Mouse (Mus musculus): ENCODE results near the gene Odf3l1. TPM values are rescaled to one million over a fixed set of nuclear protein-coding genes. Genes with fewer than 3 reads are reported as not detected.

The Odf3l1 gene
- polyA plus RNA-seq, 1 experiment from 2014 or later, result 0.17 TPM

DNA sequence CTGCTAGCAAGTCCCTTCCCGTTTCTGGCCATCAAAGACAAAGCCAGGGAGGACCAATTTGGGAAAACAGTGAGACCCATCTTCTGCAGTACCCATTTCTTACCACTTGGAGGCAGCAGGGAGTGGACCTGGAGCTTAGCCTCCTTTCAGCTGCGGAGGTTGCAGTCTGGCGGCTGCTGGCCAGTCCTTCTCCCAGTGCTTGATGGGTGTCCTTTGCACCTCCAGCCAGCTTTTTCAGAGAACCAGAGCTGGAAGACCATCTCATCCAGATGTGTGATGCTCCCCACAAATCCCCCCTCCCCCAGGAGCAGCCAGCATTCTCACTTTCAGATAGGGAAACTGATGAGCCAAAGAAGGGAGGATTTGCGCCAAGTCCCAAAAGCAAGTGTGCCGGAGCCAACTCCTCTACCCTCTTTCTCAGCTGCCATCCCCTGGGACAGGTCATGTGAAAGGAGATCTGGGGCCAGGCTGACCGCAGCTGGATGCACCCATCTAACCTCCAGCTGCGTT lies 20.7 kb downstream of the Odf3l1 start:
- Histone ChIP-seq H3K27me3 (peaks cover 15% of the 10 kb centered on the region), H3K36me3 (no peaks in the 10 kb centered on the region), H3K4me2 (0 out of 2 replicates have a peak overlapping the region, but pooled peaks have one; percentile 12), H3K9me3 (replicated peaks) (no peaks in the 10 kb centered on the region), H3K4me3 (replicated peaks) (no peak overlapping the region), H3K4me1 (peaks cover 54% of the 10 kb centered on the region), H3K9ac (no peak overlapping the region), H3K27ac (no peak overlapping the region)
- 0 out of 2 replicates have a peak, but pooled peaks have one; percentile 31 for ATAC-seq (replicated peaks; ENCODE audit: low FRiP score)
- 22% methylated on average over 7 of the region's 7 CpGs for WGBS

DNA sequence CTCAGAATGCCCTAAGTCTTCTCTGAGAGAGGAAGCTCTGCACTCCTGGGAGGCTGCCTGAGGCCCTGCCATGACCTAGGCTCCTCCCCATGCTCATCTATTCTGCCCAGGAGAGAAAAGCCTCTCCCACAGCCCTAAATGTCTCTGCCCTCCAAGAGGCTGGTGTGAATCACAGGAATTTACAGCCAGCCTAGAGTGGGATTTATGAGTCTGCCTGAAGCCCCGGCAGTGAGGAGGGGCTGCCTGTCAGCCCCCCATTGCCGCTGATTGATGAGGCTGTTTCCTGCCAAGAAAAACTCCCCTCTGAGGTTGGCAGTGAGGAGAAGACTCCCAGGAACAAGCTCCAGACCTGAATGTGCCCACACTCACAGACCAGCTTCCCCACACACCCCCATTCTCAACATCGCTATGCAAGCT lies 22.2 kb downstream of the Odf3l1 start:
- no peaks in the 10 kb centered on the region for H3K9me3 ChIP-seq (replicated peaks)
- 6% methylated on average over 3 of the region's 3 CpGs for WGBS

DNA sequence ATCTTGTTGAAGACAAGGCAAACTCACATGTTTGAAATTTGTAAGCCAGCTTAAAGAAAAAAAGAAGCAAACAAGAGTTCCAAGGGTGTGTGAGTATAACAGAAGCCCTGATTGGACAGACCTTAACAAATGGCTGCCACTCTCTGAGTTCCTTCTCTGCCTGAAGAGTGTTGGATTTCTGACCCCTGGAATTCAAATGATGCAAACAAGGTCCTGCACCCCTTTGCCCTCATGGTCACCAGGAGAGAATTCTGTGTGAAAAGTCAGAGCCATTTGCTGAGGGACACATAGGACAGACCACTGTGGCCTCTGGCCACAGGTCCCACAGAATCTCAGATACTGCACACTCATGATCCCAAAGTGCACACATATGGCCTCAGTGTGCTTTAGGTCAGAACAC lies 22.6 kb downstream of the Odf3l1 start:
- H3K4me3 ChIP-seq (replicated peaks), result no peak overlapping the region
- H3K4me1 ChIP-seq, result peaks cover 54% of the 10 kb centered on the region
- no peaks in the 10 kb centered on the region for H3K9me3 ChIP-seq (replicated peaks)
- no peak overlapping the region for H3K9ac ChIP-seq
- ATAC-seq (replicated peaks; ENCODE audit: low FRiP score), result no peak
- 0 out of 2 replicates have a peak overlapping the region, but pooled peaks have one; percentile 9 for H3K4me2 ChIP-seq
- H3K36me3 ChIP-seq, result no peaks in the 10 kb centered on the region
- H3K27me3 ChIP-seq, result peaks cover 17% of the 10 kb centered on the region
- peak overlapping the region; percentile 73 for H3K27ac ChIP-seq

More for the DNA sequence above, 22.2 kb downstream of the Odf3l1 start:
- Histone ChIP-seq H3K36me3 (no peaks in the 10 kb centered on the region), H3K27me3 (peaks cover 16% of the 10 kb centered on the region), H3K4me1 (peaks cover 54% of the 10 kb centered on the region), H3K27ac (peak overlapping the region; percentile 73), H3K4me3 (replicated peaks) (no peak overlapping the region), H3K4me2 (0 out of 2 replicates have a peak overlapping the region, but pooled peaks have one; percentile 9), H3K9ac (no peak overlapping the region)
- ATAC-seq (replicated peaks; ENCODE audit: low FRiP score), result peak; percentile 76

DNA sequence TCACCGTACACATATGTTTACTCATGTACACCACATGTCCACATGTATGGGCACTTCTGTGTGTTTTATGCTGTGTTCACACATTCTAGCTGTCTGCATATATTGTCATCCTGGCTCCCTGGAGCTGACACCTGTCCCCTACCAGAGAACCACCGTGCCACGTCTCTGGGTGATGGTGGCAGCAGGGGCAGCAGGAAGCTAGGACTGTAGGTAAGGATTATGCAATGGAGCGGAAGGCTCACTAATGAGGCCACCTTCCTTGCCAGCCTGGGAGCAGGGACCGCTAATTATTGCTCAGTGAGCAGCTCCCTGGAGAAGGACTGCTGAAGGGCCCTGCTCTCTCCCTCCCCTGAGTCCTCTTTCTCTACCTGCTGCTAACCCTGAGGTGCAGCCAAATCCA lies 23.8 kb downstream of the Odf3l1 start:
- peaks cover 54% of the 10 kb centered on the region for H3K4me1 ChIP-seq
- H3K27me3 ChIP-seq, result peaks cover 17% of the 10 kb centered on the region
- no peak overlapping the region for H3K4me2 ChIP-seq
- ATAC-seq (replicated peaks; ENCODE audit: low FRiP score), result no peak
- H3K9me3 ChIP-seq (replicated peaks), result no peaks in the 10 kb centered on the region
- no peak overlapping the region for H3K27ac ChIP-seq
- no peak overlapping the region for H3K9ac ChIP-seq
- WGBS, result 65% methylated on average over 5 of the region's 5 CpGs
- H3K36me3 ChIP-seq, result no peaks in the 10 kb centered on the region
- no peak overlapping the region for H3K4me3 ChIP-seq (replicated peaks)

DNA sequence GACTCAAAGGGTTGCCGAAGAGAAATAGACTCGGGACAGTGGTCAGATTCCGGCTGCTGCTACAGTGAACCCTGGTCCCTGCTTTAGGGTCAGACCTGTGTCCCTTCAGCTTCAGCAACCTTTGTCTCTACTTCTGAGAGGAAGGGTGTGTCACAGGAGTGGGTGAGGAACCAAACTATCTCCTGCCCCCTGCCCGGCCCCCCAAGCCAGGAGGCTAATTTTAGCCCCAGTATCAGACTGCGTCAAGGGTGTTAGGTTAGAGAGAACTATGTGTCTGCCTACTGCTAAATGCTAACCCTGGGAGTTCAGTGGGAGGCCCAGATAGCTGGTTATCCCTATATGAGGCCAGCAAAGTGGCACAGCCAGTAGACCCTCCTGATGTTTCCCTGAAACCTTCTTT lies 29.3 kb downstream of the Odf3l1 start:
- no peaks in the 10 kb centered on the region for H3K36me3 ChIP-seq
- H3K27ac ChIP-seq, result no peak overlapping the region
- 66% methylated on average over 5 of the region's 5 CpGs for WGBS
- H3K4me2 ChIP-seq, result no peak overlapping the region
- no peaks in the 10 kb centered on the region for H3K9me3 ChIP-seq (replicated peaks)
- H3K27me3 ChIP-seq, result peaks cover 11% of the 10 kb centered on the region
- no peak overlapping the region for H3K9ac ChIP-seq
- no peak overlapping the region for H3K4me3 ChIP-seq (replicated peaks)
- peaks cover 19% of the 10 kb centered on the region for H3K4me1 ChIP-seq
- ATAC-seq (replicated peaks; ENCODE audit: low FRiP score), result no peak

DNA sequence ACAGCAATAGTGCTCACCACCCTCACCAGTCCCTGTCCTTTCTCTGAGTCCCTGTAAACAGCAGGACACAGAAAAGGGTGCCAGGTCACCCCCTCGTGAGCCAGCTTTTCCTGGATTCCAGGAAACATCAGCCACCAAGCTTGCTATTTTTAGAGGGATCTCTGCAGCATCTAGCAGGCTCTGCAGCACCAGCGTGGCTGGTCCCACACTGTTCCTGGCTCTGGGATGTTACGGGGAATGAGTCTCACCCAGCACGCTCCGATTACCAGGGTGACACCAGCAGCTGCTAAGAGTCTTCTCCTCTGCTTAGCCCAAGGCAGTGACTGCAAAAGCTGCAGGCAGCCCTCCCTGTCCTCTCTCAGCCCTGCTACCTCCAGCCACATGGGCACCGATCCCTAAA lies 31.6 kb downstream of the Odf3l1 start:
- Histone ChIP-seq H3K36me3 (no peaks in the 10 kb centered on the region), H3K4me1 (peaks cover 17% of the 10 kb centered on the region; the same call in 1 of the 2 replicates), H3K4me3 (replicated peaks) (no peak overlapping the region), H3K9ac (no peak overlapping the region), H3K4me2 (no peak overlapping the region), H3K9me3 (replicated peaks) (no peaks in the 10 kb centered on the region), H3K27ac (no peak overlapping the region), H3K27me3 (peaks cover 16% of the 10 kb centered on the region; the same call in 1 of the 2 replicates)
- WGBS, result 17% methylated on average over 6 of the region's 6 CpGs
- 0 out of 2 replicates have a peak, but pooled peaks have one; percentile 2 for ATAC-seq (replicated peaks; ENCODE audit: low FRiP score)

DNA sequence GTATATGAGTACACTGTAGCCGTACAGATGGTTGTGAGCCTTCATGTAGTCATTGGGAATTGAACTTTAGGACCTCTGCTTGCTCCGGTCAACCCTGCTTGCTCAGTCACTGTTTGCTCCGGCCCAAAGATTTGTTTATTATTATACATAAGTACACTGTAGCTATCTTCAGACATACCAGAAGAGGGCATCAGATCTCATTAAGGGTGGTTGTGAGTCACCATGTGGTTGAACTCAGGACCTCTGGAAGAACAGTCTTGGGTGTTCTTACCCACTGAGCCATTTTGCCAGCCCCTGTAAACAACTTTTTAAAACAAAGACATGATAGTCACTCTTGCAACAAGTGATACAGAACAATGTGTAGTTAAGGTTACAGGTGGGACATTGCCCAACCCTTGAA lies 32.6 kb downstream of the Odf3l1 start:
- Histone ChIP-seq H3K4me3 (replicated peaks) (no peak overlapping the region), H3K27ac (no peak overlapping the region), H3K4me2 (no peak overlapping the region), H3K36me3 (no peaks in the 10 kb centered on the region), H3K4me1 (peaks cover 17% of the 10 kb centered on the region; the same call in 1 of the 2 replicates), H3K27me3 (peaks cover 17% of the 10 kb centered on the region; the same call in 1 of the 2 replicates), H3K9ac (no peak overlapping the region), H3K9me3 (replicated peaks) (no peaks in the 10 kb centered on the region)
- WGBS, result 82% methylated on average over 3 of the region's 3 CpGs
- ATAC-seq (replicated peaks; ENCODE audit: low FRiP score), result no peak

DNA sequence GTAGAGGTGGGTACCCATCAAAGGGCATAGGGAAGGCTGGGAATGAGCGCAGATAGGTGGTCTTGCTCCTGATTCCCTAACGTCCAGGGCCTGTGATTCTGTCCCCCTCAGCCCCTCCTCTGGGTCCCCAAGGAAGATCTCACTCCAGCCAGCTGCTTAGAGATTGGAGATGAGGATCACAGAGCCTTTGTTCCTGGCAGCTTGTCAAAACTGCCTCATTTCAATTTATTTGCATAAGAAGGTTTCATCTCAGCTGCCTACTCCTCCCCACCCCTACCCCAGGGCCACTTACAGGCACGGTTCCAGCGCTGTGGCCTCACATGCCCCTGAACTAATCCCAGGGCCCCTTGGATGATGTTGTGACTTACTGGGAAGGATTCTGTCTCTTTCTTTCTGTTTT lies 34.3 kb downstream of the Odf3l1 start:
- Histone ChIP-seq H3K9ac (no peak overlapping the region), H3K9me3 (replicated peaks) (no peaks in the 10 kb centered on the region), H3K27ac (no peak overlapping the region), H3K4me1 (peaks cover 25% of the 10 kb centered on the region), H3K27me3 (peaks cover 30% of the 10 kb centered on the region), H3K36me3 (no peaks in the 10 kb centered on the region), H3K4me2 (no peak overlapping the region), H3K4me3 (replicated peaks) (no peak overlapping the region)
- WGBS, result 39% methylated on average over 4 of the region's 4 CpGs
- ATAC-seq (replicated peaks; ENCODE audit: low FRiP score), result no peak

DNA sequence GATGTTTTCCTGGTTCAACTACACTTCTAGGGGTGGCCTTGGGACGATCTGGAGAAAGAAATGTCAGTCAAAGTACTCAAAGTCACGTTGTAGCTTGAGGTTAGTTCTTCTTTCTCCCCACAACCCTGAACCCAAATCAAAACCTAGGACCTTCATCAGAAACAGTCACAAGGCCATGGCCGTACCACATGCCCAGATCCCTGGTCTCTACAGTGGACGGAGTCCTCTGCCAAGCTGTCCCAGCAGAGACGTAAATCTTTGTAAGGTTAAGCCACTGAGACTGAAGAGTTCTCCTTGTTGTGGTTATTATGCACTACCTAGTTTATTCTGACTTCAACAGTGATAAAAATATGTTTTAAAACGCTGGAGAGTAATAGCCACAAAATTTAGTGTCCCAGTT lies 35.6 kb downstream of the Odf3l1 start:
- Histone ChIP-seq H3K27ac (no peak overlapping the region), H3K4me2 (no peak overlapping the region), H3K9ac (no peak overlapping the region), H3K4me3 (replicated peaks) (no peak overlapping the region), H3K4me1 (peaks cover 34% of the 10 kb centered on the region), H3K9me3 (replicated peaks) (no peaks in the 10 kb centered on the region), H3K27me3 (peaks cover 30% of the 10 kb centered on the region), H3K36me3 (no peaks in the 10 kb centered on the region)
- no peak for ATAC-seq (replicated peaks; ENCODE audit: low FRiP score)
- 75% methylated on average over 6 of the region's 6 CpGs for WGBS

DNA sequence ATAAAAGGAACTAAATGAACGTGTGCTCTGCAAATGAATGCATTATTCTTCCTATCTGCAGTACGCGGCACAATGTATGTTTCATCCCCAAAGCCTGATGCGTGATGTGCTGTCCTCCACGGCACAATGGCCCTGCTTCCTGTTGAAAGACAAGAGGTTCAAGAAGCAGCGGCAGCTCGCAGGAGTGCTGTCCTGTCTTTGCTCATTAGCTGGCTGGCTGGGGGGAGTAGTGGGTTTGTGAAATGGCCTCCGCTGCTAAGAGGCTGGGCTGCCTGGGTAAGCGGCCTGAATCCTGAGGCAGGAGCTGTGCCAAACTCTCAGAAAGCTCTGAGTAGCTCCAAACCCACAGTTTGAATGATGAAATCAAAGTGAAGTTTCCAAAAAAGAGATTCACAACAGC lies 36.3 kb downstream of the Odf3l1 start:
- H3K27me3 ChIP-seq, result peaks cover 30% of the 10 kb centered on the region
- WGBS, result 41% methylated on average over 9 of the region's 9 CpGs
- no peaks in the 10 kb centered on the region for H3K36me3 ChIP-seq
- no peak overlapping the region for H3K4me3 ChIP-seq (replicated peaks)
- no peak overlapping the region for H3K9ac ChIP-seq
- H3K4me2 ChIP-seq, result no peak overlapping the region
- no peaks in the 10 kb centered on the region for H3K9me3 ChIP-seq (replicated peaks)
- no peak for ATAC-seq (replicated peaks; ENCODE audit: low FRiP score)
- H3K27ac ChIP-seq, result no peak overlapping the region
- peaks cover 32% of the 10 kb centered on the region for H3K4me1 ChIP-seq

DNA sequence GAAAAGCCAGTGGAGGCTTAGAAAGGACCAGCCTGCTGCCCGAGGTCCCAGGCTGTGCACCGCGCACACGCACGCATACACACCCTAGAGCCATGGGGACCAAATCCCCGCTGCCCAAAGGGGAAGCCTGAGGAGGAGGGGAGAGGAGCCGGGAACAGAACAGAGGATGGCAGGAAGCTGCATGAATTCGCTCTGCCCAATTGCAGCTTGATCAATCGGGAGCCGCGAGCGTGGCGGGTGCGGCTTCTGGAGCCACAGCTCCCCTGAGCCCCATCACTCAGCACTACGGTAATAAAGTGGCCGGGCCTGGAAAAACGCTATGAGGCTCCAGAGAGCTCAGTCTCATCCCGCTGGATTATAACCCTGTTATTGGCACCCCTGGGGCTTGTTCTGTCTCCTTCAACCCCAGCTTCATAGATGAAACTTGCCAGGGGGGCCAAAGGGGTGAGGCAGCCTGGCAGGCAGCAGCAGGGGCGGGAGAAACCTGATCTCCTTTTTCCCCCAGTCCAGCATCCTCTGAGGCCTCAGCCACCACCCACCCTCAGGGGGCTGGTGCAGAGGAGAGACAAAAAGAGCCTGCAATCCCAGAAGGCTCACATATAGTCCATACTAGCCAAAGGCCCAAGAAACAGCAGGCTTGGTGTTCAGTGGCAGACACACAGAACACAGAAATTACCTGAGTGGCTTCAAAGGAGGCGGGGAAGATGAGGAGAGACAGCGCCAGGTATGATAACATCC lies 38.8 kb downstream of the Odf3l1 start:
- Histone ChIP-seq H3K9me3 (replicated peaks) (no peaks in the 10 kb centered on the region), H3K9ac (no peak overlapping the region), H3K36me3 (no peaks in the 10 kb centered on the region), H3K4me3 (replicated peaks) (peak overlapping the region; percentile 31), H3K4me1 (peaks cover 23% of the 10 kb centered on the region), H3K4me2 (peak overlapping the region; percentile 61), H3K27ac (no peak overlapping the region), H3K27me3 (peaks cover 30% of the 10 kb centered on the region)
- WGBS, result 12% methylated on average over 21 of the region's 21 CpGs
- 0 out of 2 replicates have a peak, but pooled peaks have one; percentile 29 for ATAC-seq (replicated peaks; ENCODE audit: low FRiP score)

DNA sequence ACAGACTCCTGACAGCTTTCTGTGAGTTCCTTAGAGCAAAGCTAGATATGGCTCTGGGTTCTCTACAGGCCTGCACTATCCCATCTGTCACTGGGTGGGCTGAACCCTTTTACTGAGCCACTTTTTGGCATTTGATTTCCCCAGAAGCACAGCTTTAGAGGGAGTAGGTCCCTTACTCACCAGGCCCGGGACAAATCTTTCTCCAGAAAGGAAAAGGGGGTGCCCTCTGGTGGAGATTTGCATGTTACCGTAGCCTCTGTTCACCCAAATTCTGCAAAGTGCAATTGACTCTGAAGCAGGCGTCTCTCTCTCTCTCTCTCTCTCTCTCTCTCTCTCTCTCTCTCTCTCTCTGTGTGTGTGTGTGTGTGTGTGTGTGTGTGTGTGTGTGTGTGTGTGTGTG lies 39.6 kb downstream of the Odf3l1 start:
- Histone ChIP-seq H3K9me3 (replicated peaks) (no peaks in the 10 kb centered on the region), H3K36me3 (no peaks in the 10 kb centered on the region), H3K4me1 (peaks cover 19% of the 10 kb centered on the region), H3K9ac (no peak overlapping the region), H3K4me2 (peak overlapping the region; percentile 61; the same call in 1 of the 2 replicates), H3K27me3 (peaks cover 24% of the 10 kb centered on the region), H3K4me3 (replicated peaks) (no peak overlapping the region), H3K27ac (no peak overlapping the region)
- no peak for ATAC-seq (replicated peaks; ENCODE audit: low FRiP score)
- WGBS, result 3% methylated on average over 3 of the region's 3 CpGs
